Mouse (Mus musculus) heart, embryonic 15.5 days (tissue): ENCODE data around the gene Ptges2. TPM values are rescaled to one million over a fixed set of nuclear protein-coding genes. Genes with fewer than 3 reads are reported as not detected.
A peak's percentile ranks its signal among the peaks of the same experiment; 100 is the strongest.

Experiments used
- ATAC-seq: fragments of 200-750 bp; cut with Nextera tagmentation; replicated peaks from 2 replicates; pipeline ENCODE4 v1.8.0; 2017; ENCODE audit warnings: low read depth, moderate TSS enrichment; ENCODE audit not compliant: insufficient number of reproducible peaks, insufficient read depth, low FRiP score
- H3K27ac ChIP-seq: fragments of 300-500 bp; sonication (generic); 2 replicates; pipeline ENCODE4 v1.5.1; 2015; ENCODE audit warnings: mild to moderate bottlenecking, inconsistent platforms
- H3K27me3 ChIP-seq: fragments of 300-500 bp; sonication (generic); 2 replicates; pipeline ENCODE4 v1.6.1; 2015; ENCODE audit warnings: inconsistent platforms
- H3K36me3 ChIP-seq: fragments of 300-500 bp; sonication (generic); 2 replicates; pipeline ENCODE4 v1.6.1; 2015; ENCODE audit warnings: mild to moderate bottlenecking, inconsistent platforms
- H3K4me1 ChIP-seq: fragments of 300-500 bp; sonication (generic); replicated peaks from 2 replicates; pipeline ENCODE4 v1.6.1; 2015; ENCODE audit warnings: inconsistent platforms
- H3K4me2 ChIP-seq: fragments of 300-500 bp; sonication (generic); 2 replicates; pipeline ENCODE4 v1.6.1; 2015; ENCODE audit warnings: inconsistent platforms, mild to moderate bottlenecking, moderate library complexity
- H3K4me3 ChIP-seq: fragments of 300-500 bp; sonication (generic); 2 replicates; pipeline ENCODE4 v1.5.1; 2015; ENCODE audit warnings: mild to moderate bottlenecking, inconsistent platforms
- H3K9ac ChIP-seq: fragments of 300-500 bp; sonication (generic); 2 replicates; pipeline ENCODE4 v1.6.1; 2015; ENCODE audit warnings: mild to moderate bottlenecking, inconsistent platforms
- H3K9me3 ChIP-seq: fragments of 300-500 bp; sonication (generic); replicated peaks from 2 replicates; pipeline ENCODE4 v1.6.1; 2016; ENCODE audit warnings: inconsistent platforms
- WGBS: fragments of 180-500 bp; shearing (Covaris S2); methylation state at CpG from one replicate; pipeline ENCODE4 v1.1.7; 2015; ENCODE audit warnings: mixed read lengths; 5-methylcytosine and 5-hydroxymethylcytosine counted together
- polyA plus RNA-seq: library from polyadenylated mRNA; unstranded; fragments of >200 nt; fragmentation: Nextera tagmentation; extraction: Ambion mirVana; gene quantifications from 2 replicates; pipeline ENCODE4 v1.2.1, GENCODE M21; 2015

Gene Ptges2
- polyA plus RNA-seq, 1 experiment from 2014 or later, result 38.2 TPM

DNA sequence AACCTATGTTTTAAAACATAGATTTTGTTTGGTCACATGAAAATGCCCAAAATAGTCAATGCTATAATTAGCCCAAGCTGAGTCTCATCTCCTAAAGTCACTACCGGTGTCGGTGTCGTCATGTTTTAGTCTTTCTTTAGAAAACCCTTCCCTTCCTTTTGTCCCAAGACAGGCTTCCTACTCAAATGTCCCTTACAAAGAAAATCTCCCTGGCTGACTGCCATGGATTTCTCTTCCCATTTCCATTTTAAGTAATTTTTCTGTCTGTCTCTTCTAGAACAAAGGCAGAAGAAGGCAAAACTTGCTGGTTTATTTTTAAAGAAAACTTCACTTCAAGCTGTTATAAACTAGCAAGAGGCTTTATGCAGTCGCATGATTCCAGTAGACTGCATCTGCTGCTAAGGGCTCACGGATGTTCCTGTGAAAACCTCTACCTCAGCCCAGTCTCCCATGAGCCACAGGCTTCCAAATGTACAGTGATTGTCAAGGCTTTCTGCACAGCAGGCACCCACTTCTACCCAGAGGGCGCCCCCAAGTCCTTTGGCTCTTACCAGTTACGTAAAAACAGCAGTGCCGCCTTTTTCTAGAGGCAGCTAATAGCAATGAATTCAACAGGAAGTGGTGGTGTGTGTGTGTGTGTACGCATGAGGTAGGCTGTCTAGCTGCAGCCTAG is 51.7 kb downstream of the Ptges2 start:
- peak overlapping the region; percentile 85 for H3K27ac ChIP-seq
- H3K27me3 ChIP-seq, result no peaks in the 10 kb centered on the region
- WGBS, result 29% methylated on average over 9 of the region's 9 CpGs
- peaks cover 32% of the 10 kb centered on the region for H3K4me1 ChIP-seq
- no peak for ATAC-seq
- no peak overlapping the region for H3K4me3 ChIP-seq
- H3K36me3 ChIP-seq, result no peaks in the 10 kb centered on the region
- H3K9me3 ChIP-seq, result no peaks in the 10 kb centered on the region
- H3K4me2 ChIP-seq, result peak overlapping the region; percentile 47
- peak overlapping the region; percentile 37; the same call in 1 of the 2 replicates for H3K9ac ChIP-seq

DNA sequence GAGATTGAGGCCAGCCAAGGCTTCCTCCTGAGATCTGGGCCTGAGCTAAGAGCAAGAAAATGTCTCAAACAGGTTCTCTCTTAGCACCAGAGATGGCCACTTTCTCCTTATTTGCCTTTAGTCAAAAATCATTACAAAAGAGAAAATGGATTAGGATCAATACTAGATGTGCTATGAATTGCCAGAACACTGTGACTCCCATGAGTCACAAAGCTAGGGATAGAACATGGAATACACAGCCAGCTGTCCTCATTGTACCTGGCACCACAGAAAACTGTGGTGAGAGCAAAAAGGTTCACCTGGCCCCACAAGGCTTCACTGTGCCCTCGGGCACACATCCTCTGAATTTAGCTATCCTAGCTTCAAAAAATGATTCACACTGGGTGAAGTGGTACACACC is 52.8 kb downstream of the Ptges2 start:
- H3K36me3 ChIP-seq, result no peaks in the 10 kb centered on the region
- peak overlapping the region; percentile 32 for H3K27ac ChIP-seq
- peaks cover 43% of the 10 kb centered on the region for H3K4me1 ChIP-seq
- no peak overlapping the region for H3K9ac ChIP-seq
- H3K9me3 ChIP-seq, result no peaks in the 10 kb centered on the region
- H3K4me3 ChIP-seq, result no peak overlapping the region
- H3K4me2 ChIP-seq, result no peak overlapping the region
- 88% methylated on average over 1 of the region's 1 CpGs for WGBS
- H3K27me3 ChIP-seq, result no peaks in the 10 kb centered on the region
- no peak for ATAC-seq

DNA sequence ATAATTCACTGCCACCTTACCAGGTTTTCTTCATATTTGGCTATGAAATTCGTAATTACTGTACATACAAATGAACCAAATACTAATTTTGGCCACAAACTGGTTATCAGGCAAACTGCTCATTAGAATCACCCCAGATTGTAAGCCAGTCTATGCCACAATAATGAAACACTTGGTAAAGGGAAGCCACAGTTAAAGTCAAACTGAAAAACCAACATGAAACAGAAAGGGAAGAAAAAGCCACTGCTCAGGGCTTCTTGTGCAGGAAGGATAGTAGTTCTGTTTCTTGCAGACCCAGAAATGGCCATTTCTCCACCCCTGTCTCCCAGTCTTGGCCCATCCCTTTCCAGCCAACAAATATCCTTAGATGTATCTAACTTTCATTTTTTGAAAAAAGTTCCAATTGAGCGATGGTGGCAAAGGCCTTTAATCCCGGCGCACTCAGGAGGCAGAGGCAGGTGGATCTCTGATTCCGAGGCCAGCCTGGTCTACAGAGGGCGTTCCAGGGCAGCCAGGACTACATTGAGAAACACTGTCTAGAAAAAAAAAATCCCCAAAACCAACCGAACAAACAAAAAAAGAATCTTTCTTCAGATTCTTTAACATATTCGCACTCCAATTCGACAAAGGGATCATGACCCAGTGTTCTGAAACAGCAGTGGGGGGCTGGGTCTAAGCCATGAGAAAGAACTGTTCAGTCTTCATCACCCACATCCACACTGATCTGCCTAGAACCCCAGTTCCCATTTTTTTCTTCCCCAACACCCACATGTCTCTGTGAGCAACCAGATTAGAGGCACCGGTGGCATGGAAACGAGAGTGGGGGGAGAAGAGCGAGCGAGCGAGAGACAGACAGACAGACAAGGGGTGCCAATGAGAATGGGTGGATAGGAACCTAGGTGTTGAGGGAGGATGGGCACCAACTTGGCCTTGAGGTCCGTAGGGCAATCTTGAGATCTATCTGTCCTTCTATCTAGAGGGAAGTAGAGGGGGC is 54.4 kb downstream of the Ptges2 start, which contains the start of gene Naif1:
Naif1 (plus strand) TSS at position 697 of the 994 bp plus-strand sequence.
- Histone ChIP-seq H3K4me1 (peaks cover 57% of the 10 kb centered on the region), H3K27ac (peak within 1 kb of the TSS; percentile 94), H3K9me3 (no peaks in the 10 kb centered on the region), H3K36me3 (no peaks in the 10 kb centered on the region), H3K4me2 (peak within 1 kb of the TSS; percentile 84), H3K4me3 (peak within 1 kb of the TSS; percentile 77), H3K9ac (peak within 1 kb of the TSS; percentile 75), H3K27me3 (no peaks in the 10 kb centered on the region)
- 75% methylated on average over 15 of the region's 15 CpGs for WGBS
- no peak for ATAC-seq

DNA sequence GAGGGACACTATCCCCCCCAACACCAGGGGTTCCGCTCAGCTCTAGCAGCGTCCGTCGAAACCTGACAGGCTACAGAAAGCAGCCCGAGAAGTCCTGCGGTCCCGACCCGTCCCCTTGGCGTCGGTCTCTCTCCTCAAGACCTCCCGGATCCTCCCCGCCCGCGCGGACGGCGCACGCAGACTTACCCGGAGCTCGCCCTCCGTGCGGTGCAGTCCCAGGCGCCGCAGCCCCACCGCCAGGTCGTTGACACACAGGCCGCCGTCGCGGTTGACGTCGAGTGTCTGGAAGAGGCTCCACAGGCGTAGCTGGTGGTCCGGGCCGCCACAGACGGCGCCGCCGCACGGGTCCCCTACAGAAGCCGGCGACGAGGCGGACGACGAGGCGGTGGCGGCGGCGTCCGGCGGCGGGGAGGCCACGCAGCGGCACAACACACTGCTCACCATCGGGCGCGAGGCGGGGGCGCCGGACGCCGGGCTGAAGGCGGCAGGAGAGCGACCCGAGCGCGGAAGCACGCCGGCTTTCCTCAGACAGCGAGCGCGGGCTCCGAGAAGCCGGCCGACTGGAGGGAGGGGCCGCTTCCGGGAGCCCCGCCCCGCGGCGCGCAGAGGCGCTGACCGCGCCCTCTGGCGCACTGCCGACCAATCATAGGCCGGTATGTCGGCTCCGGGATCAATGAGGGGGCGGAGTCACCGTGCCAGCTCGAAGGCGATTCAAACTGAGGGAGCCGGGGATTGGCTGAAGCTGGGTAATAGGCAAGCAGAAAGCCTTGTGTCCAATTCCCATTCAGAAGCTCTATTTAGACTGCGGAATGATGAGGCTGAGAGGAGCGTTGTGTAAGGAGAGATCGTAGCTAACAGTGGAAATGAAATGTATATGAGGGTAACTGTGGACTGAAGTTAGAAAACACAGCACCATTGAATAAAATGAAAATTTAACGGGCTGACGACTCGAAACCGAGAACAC is 55.5 kb downstream of the Ptges2 start, which contains the start of gene Slc25a25:
Slc25a25 (minus strand) TSS at position 565 of the 964 bp plus-strand sequence.
- H3K9ac ChIP-seq, result peak within 1 kb of the TSS; percentile 75
- 0 out of 2 replicates have a peak, but pooled peaks cover 3% of the 10 kb centered on the region for H3K36me3 ChIP-seq
- H3K4me2 ChIP-seq, result peak within 1 kb of the TSS; percentile 84
- peaks cover 63% of the 10 kb centered on the region for H3K4me1 ChIP-seq
- peak; percentile 86 for ATAC-seq
- H3K27me3 ChIP-seq, result no peaks in the 10 kb centered on the region
- WGBS, result under 1% methylated on average over 99 of the region's 103 CpGs
- H3K9me3 ChIP-seq, result no peaks in the 10 kb centered on the region
- peak within 1 kb of the TSS; percentile 94 for H3K27ac ChIP-seq
- peak within 1 kb of the TSS; percentile 77 for H3K4me3 ChIP-seq

DNA sequence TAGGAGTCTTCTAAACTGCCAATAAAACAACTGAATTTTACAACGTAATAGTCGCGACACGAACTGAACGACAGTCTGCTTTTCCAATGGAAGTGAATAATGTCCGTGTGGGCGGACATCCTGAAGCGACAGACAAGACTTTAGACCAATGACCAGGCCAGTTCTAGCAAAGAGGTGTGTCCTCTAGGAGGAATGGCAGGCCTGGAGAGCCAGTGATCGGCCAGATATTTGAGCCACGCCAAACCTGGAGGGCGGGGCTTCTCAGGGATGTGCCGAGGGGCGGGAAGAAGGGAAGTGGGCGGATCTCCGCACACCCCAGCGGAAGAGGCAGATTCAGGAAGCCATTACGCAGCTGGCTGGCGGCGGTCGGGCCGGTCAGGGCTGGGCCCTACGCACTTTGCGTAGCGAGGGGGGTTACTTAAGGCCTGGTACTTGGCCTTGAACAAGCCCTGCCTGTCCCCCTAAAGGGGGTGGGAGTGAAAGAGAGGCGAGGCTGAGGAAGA is 56.2 kb downstream of the Ptges2 start:
- under 1% methylated on average over 25 of the region's 25 CpGs for WGBS
- ATAC-seq, result peak; percentile 93
- 0 out of 2 replicates have a peak, but pooled peaks cover 3% of the 10 kb centered on the region for H3K36me3 ChIP-seq
- H3K9me3 ChIP-seq, result no peaks in the 10 kb centered on the region
- peak overlapping the region; percentile 84 for H3K4me2 ChIP-seq
- H3K9ac ChIP-seq, result peak overlapping the region; percentile 44; the same call in 1 of the 2 replicates
- H3K4me3 ChIP-seq, result peak overlapping the region; percentile 77
- peak overlapping the region; percentile 94 for H3K27ac ChIP-seq
- H3K27me3 ChIP-seq, result no peaks in the 10 kb centered on the region
- peaks cover 59% of the 10 kb centered on the region for H3K4me1 ChIP-seq

DNA sequence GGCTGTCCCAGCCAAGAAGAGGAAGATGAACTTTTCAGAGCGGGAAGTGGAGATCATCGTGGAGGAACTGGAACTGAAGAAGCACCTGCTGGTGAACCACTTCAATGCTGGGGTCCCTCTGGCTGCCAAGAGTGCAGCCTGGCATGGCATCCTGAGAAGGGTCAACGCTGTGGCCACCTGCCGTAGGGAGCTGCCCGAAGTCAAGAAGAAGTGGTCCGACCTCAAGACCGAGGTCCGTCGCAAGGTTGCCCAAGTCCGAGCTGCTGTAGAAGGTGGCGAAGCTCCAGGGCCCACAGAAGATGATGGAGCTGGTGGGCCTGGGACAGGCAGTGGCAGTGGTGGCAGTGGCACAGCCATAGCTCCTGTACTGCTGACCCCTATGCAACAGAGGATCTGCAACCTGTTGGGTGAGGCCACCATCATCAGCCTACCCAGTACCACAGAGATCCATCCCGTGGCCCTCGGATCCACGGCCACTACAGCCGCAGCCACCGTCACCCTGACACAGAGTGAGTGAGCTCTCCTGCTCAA is 56.8 kb downstream of the Ptges2 start:
- Histone ChIP-seq H3K4me1 (peaks cover 53% of the 10 kb centered on the region), H3K27ac (peak overlapping the region; percentile 94), H3K27me3 (no peaks in the 10 kb centered on the region), H3K4me3 (peak overlapping the region; percentile 77), H3K9ac (no peak overlapping the region), H3K4me2 (peak overlapping the region; percentile 59), H3K36me3 (0 out of 2 replicates have a peak, but pooled peaks cover 3% of the 10 kb centered on the region), H3K9me3 (no peaks in the 10 kb centered on the region)
- no peak for ATAC-seq
- WGBS, result 90% methylated on average over 16 of the region's 16 CpGs

DNA sequence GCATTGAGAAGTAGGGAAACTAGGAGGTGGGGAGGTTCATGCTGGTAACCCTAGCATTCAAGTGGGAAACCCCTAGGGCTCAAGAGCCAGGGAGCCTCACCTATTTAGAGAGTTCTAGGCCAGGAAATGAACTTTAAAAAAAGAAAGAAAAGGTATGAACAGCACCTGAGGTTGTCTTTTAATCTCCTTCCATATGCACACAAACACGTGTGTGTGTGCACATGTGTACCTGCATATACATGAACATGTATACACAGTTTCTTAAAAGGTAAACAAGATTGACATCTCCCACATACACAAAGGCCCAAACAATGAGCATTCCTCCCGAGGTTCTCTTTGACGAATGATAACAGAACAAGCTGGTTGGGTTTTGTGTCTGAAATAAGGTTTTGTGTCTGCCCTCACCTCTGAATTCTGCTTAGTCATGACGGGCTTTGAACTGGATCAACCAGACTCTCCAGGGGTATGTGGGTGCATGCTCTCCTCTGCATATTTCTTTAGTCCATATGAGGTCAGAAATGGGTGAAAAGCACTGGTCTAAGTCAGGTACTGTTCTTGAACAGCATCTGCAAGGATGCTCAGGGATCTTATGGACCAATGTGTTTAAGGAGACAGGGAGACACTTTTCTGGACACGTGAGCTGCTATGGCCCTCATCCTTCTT is 58.1 kb downstream of the Ptges2 start:
- ATAC-seq, result no peak
- Histone ChIP-seq H3K9ac (no peak overlapping the region), H3K4me3 (no peak overlapping the region), H3K9me3 (no peaks in the 10 kb centered on the region), H3K36me3 (0 out of 2 replicates have a peak, but pooled peaks cover 3% of the 10 kb centered on the region), H3K27ac (no peak overlapping the region), H3K4me2 (no peak overlapping the region), H3K4me1 (peaks cover 51% of the 10 kb centered on the region), H3K27me3 (no peaks in the 10 kb centered on the region)
- WGBS, result 80% methylated on average over 5 of the region's 5 CpGs

DNA sequence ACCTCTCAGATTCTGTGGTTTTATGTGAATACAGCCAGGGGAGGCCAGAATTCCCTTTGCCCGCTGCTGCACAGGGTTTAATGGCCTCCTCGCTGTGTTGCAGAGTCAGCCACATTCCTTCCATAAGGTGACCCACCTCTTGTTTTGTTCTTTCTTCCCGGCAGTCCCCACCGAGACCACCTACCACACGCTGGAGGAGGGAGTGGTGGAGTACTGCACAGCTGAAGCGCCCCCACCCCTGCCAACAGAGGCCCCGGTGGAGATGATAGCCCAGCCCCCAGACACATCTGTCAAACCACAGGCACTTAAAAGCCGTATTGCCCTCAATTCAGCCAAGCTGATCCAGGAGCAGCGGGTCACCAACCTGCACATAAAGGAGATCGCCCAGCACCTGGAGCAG is 58.9 kb downstream of the Ptges2 start:
- ATAC-seq, result no peak
- 75% methylated on average over 10 of the region's 10 CpGs for WGBS
- Histone ChIP-seq H3K4me3 (no peak overlapping the region), H3K36me3 (0 out of 2 replicates have a peak, but pooled peaks cover 3% of the 10 kb centered on the region), H3K9me3 (no peaks in the 10 kb centered on the region), H3K4me1 (peaks cover 47% of the 10 kb centered on the region), H3K27me3 (no peaks in the 10 kb centered on the region), H3K4me2 (peak overlapping the region; percentile 17; the same call in 1 of the 2 replicates), H3K9ac (0 out of 2 replicates have a peak overlapping the region, but pooled peaks have one; percentile 11), H3K27ac (peak overlapping the region; percentile 40)

DNA sequence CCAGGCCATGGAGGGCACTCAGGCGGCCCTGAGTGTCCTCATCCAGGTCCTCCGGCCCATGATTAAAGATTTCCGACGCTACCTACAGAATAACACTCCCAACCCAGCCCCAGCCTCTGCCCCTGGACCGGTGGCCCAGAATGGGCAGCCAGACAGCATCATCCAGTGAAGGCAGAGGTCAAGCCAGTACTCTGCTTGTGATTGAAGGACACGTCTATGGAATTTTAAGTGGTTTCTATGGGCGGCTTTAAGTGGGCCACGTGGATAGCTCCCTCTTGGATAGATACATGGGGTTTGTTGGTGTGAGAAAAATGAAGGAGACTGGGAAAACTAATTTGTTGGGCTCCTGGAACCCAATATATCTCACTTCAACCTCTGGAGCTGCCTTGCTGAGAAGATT is 59.4 kb downstream of the Ptges2 start:
- Histone ChIP-seq H3K9ac (0 out of 2 replicates have a peak overlapping the region, but pooled peaks have one; percentile 11), H3K4me1 (peaks cover 44% of the 10 kb centered on the region), H3K27me3 (no peaks in the 10 kb centered on the region), H3K9me3 (no peaks in the 10 kb centered on the region), H3K4me3 (no peak overlapping the region), H3K36me3 (0 out of 2 replicates have a peak, but pooled peaks cover 3% of the 10 kb centered on the region), H3K4me2 (peak overlapping the region; percentile 17; the same call in 1 of the 2 replicates), H3K27ac (peak overlapping the region; percentile 40)
- ATAC-seq, result no peak
- WGBS, result 65% methylated on average over 8 of the region's 8 CpGs
